Mouse (Mus musculus) olfactory bulb, adult 2 months (tissue): ENCODE data around the gene Hcrt.

ENCODE experiments used
- CTCF ChIP-seq: fragments of 200-500 bp; IDR thresholded peaks from 2 replicates; pipeline ENCODE4 v1.5.1; 2012; ENCODE audit warnings: low read depth, mild to moderate bottlenecking, low read length, moderate library complexity; ENCODE audit not compliant: insufficient read depth
- POLR2A ChIP-seq: fragments of 200-500 bp; IDR thresholded peaks from 2 replicates; pipeline ENCODE4 v1.6.1; 2012; ENCODE audit warnings: mild to moderate bottlenecking, low read depth, low read length, moderate library complexity; ENCODE audit not compliant: insufficient read depth

- TF ChIP-seq POLR2A (no peak), CTCF (no peak)
Observed at GRCm38 (mm10) chr11:100774261-100774660, 11.5 kb upstream of the Hcrt start.
